Mouse (Mus musculus) erythroblast, embryonic 14.5 days (primary cell): ENCODE measurements around the gene Nsmce1.

Experiments used
- GATA1 ChIP-seq: IDR thresholded peaks from 2 replicates; pipeline ENCODE4 v1.6.1; 2012; ENCODE audit warnings: low read length, inconsistent platforms, mixed read lengths
- TAL1 ChIP-seq: IDR thresholded peaks from 3 replicates; pipeline ENCODE4 v1.6.1; 2012; ENCODE audit warnings: low read length, inconsistent platforms, mixed read lengths

DNA sequence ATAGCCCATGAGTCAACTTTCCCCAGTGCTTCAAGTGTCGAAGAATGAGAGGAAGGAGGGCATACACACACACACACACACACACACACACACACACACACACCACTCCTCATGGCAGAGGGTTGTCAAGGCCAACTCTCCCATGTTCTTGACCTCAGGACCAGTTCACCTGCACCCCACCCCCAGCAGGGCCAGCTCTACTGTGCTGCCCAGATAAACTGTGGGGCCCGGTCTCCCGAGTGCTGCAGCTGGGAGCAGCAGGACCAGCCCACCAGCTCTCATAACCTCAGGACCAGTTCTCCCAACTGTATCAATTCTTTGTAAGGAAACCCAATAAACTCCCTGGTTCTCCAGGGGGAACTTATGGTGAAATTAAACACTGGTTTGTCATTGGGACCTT, 28.3 kb upstream of the Nsmce1 start:
- no peak for TF ChIP-seq TAL1
- TF ChIP-seq GATA1, result no peak
